Mouse (Mus musculus) ES-CJ7 (cell line): Measurements from ENCODE around the gene Hhipl1.

ENCODE experiments used
- DNase-seq: peaks from one replicate; pipeline ENCODE4 v3.0.0; 2011; ENCODE audit warnings: low read depth, low spot score

Hhipl1 gene

GRCm38 (mm10) chr12:108312432-108312851, 6.4 kb downstream of the Hhipl1 start:
- no peak for DNase-seq

- no peak for DNase-seq
Observed at GRCm38 (mm10) chr12:108313244-108313772, 7.2 kb downstream of the Hhipl1 start.

- DNase-seq = no peak
Observed at GRCm38 (mm10) chr12:108315818-108316217, 9.7 kb downstream of the Hhipl1 start.

GRCm38 (mm10) chr12:108316655-108317054, 10.6 kb downstream of the Hhipl1 start:
- no peak for DNase-seq

- peak; percentile 76 for DNase-seq
Observed at GRCm38 (mm10) chr12:108317201-108317738, 11.2 kb downstream of the Hhipl1 start.

GRCm38 (mm10) chr12:108317826-108318430, 11.9 kb downstream of the Hhipl1 start:
- DNase-seq = no peak

GRCm38 (mm10) chr12:108318499-108318898, 12.4 kb downstream of the Hhipl1 start:
- DNase-seq = no peak

GRCm38 (mm10) chr12:108320096-108320495, 14.0 kb downstream of the Hhipl1 start:
- no peak for DNase-seq

GRCm38 (mm10) chr12:108326401-108326800, 20.3 kb downstream of the Hhipl1 start:
- no peak for DNase-seq

- peak; percentile 77 for DNase-seq
Observed at GRCm38 (mm10) chr12:108327889-108328491, 21.9 kb downstream of the Hhipl1 start.

GRCm38 (mm10) chr12:108333056-108333455, 27.0 kb downstream of the Hhipl1 start:
- DNase-seq = peak; percentile 83

- no peak for DNase-seq
Observed at GRCm38 (mm10) chr12:108333481-108333882, 27.4 kb downstream of the Hhipl1 start.

- DNase-seq = peak; percentile 99
Observed at GRCm38 (mm10) chr12:108333895-108334445, 27.9 kb downstream of the Hhipl1 start, which contains the start of gene Cyp46a1. Gene Cyp46a1, plus strand, starts transcription at chr12:108334381.

- no peak for DNase-seq
Observed at GRCm38 (mm10) chr12:108334529-108334928, 28.5 kb downstream of the Hhipl1 start.

- peak; percentile 75 for DNase-seq
Observed at GRCm38 (mm10) chr12:108338572-108339190, 32.6 kb downstream of the Hhipl1 start.

- DNase-seq = no peak
Observed at GRCm38 (mm10) chr12:108348151-108348550, 42.1 kb downstream of the Hhipl1 start.

GRCm38 (mm10) chr12:108349026-108349425, 43.0 kb downstream of the Hhipl1 start:
- DNase-seq = no peak

- DNase-seq = no peak
Observed at GRCm38 (mm10) chr12:108350931-108351330, 44.9 kb downstream of the Hhipl1 start.

GRCm38 (mm10) chr12:108352371-108353136, 46.5 kb downstream of the Hhipl1 start:
- DNase-seq = peak; percentile 50

- no peak for DNase-seq
Observed at GRCm38 (mm10) chr12:108354284-108354683, 48.2 kb downstream of the Hhipl1 start.

GRCm38 (mm10) chr12:108355271-108355670, 49.2 kb downstream of the Hhipl1 start:
- no peak for DNase-seq
